Mouse (Mus musculus) CD8-positive naive resting alpha-beta T cell, adult 2 months (primary cell): ENCODE measurements around the gene Pdzrn4.

Experiments
- DNase-seq, 2 experiments: peaks; one replicate each; pipeline ENCODE4 v3.0.0; 2022; ENCODE audit warnings: low read depth in 2 of 2, low spot score in 2 of 2

Pdzrn4 gene

DNA sequence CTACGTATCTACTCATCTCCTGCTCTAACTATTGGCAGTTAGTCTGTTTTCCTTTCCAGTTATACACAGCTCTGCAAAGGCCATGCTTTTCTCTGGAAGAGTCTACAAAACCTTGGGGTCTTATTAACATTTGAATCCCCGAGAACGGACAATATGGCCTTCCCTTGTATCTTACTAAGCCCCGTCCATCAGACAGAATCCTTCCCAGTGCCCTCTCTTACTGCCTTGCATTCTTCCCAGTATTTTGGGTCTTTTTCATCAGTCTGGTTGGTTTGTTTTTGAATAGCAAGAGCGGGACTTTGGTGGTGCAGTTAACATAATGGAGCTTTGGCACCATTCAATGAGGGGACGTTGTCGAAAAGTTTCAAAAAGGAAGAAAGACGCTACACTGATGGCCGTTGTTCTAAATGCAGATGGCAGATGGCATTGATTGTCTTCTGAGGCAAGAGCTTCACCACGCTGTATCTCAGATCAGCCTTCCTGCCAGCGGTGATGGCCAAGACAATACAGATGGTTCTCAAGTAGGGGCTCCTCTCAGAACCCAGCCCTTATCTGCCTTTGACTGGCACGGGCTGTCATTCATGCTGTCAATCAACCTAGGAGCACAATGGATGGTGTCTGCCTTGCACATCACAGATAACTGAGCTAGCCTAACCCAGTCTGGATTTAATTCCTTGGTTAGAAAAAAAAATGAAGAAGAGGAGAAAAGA is 98.9 kb downstream of the Pdzrn4 start:
- no peak for DNase-seq

GRCm38 (mm10) chr15:92500276-92500838 is 103.7 kb downstream of the Pdzrn4 start:
- no peak for DNase-seq

GRCm38 (mm10) chr15:92502797-92503196 is 106.1 kb downstream of the Pdzrn4 start:
- no peak for DNase-seq

DNA sequence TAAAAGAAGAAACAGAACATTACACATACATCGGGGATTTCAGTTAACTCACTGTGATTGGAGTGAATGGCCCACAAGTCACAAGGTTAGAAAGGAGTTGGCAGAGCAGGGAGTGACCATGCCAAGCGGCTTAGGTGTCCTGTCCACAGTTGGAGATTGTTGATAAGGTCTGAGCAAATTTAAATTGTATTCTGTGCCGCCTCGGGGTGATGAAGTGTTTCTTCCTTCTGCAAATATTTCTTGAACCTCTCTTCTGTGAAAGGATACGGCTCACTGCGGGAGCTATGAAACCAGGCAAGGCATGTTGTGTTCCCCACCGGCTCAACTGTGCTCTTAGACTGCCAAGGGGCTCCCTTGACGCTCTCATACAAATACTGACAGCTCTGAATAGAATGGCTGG is 112.7 kb downstream of the Pdzrn4 start:
- DNase-seq, result no peak

DNA sequence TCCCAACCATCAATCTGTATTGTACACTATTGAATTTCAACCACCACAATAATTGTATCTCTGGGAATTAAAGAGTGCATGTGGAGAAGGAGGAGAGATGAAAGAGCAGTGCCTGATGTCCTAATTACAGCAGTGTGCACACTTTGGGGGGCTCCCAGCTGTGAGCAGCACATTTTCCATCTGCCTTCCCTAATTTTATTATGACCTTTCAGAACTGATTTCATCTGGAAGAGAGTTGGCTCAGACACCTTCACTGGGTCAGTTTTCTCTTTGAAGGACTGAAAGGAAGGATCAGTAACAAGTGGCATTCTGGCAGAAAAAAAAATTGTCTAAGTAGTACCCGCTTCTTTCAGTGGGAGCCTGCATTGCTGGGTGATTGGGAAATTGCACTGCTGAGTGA is 119.0 kb downstream of the Pdzrn4 start:
- no peak for DNase-seq

DNA sequence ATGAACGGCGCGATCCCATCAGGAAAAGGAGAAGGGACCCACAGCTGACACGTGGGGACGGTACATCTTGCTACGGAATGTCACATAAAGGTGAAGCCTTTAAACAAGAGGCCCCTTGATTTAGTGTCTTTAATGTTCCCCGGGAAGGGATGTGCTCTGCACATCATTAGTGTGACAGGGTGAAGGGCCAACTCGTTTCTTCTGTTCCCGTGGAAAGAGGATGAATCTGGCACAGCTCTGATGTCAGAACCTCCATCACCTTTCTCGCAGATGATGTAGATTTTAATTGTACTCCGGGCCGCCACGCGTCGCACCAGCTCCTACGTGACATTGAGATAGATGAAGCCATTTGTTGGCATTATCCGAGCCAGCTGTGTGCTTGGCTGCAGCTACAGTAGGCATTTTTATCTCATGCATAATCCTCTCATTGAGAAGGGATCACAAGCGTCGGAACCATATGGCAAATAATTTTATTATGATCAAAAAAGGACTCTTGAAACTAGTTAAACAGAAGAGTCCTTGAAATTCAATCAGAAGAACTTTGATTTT is 124.1 kb downstream of the Pdzrn4 start:
- DNase-seq, result no peak

DNA sequence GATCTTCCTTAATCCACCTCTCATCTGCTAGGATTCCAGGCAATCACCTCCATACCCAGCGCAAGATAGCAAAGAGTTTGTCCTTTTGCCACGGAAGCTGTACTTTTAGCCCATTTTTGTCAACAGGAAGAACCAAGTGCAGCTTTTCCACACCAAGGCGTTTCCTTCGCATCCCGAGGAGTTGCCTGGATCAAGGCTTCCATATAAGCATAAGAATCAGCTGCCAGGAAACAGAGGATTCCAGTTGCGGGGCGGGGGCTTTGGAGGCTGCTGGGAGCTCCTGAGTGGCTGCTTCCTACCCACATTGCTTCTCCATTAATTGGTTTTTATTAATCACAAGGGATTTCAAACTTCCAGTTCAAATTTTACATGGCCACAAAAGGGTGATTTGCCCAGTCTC is 125.0 kb downstream of the Pdzrn4 start:
- no peak for DNase-seq

GRCm38 (mm10) chr15:92524917-92525316 is 128.2 kb downstream of the Pdzrn4 start:
- no peak for DNase-seq

DNA sequence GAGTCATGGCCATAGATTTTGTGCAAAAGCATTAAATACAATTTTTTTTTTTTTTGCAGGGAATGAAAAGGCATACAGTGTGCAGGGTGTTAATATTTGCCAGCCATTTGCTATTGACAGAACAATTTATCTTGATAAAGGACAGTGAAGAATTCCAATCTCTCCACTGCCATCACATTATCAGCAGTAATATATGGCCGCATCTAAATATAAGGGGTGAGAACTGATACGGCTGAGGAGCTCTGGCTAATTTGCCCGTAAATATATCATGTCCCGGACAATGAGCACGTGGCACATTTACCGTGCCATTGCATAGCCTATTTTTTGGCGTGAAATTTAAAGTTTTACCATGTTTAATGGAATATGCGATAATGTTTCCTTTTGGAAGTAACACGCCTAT is 128.7 kb downstream of the Pdzrn4 start:
- DNase-seq, result no peak

GRCm38 (mm10) chr15:92526731-92527130 is 130.1 kb downstream of the Pdzrn4 start:
- no peak for DNase-seq

- DNase-seq, result no peak
These were observed 146.6 kb downstream of the Pdzrn4 start for GRCm38 (mm10) chr15:92543252-92543651.

- no peak for DNase-seq
These were observed 150.7 kb downstream of the Pdzrn4 start for GRCm38 (mm10) chr15:92547294-92547911.

DNA sequence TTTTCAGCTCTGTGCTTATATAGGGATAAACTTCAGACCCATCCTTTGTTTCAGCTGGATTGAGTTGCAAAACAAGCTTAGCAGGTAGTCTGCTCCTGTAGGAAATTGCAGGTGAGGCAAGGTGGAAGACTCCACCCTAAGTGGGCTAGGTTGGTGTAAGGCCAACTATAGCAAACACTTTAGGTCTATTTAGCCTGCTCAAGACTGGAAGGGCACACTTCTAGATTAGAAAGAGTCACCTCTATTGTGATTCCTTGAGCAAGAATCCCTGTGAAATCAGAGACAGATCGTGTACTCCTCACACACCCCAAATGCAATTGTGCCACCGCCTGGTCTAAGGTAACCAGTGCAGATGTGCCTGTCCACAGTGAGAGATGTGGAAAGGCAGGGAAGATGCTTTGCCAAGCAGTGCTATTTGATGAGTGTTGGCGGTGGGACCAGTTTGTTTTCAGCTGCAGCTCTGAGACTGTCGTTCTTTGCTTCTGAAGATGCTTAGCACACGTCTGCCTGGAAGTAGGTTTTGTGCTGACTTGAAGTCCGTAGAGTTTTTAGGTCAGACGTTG is 158.4 kb downstream of the Pdzrn4 start:
- no peak for DNase-seq

DNA sequence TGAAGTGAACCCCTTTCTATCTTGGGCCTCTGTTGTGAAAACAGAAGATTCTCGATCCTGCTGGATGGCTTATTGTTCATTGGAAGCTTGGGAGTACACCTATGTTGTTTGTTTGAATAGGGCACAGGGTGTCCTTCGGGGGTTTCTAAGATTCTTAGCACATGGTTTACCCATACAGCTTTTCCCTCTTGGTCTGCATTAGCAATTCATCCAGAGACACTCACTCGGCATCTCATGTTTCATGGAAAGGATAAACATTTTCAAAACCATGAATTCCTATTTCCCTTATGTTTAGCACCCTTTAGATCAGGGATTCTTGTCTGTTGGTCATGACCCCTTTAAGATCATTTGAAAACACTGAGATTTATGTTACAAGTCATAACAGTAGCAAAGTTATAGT is 159.0 kb downstream of the Pdzrn4 start:
- no peak for DNase-seq

DNA sequence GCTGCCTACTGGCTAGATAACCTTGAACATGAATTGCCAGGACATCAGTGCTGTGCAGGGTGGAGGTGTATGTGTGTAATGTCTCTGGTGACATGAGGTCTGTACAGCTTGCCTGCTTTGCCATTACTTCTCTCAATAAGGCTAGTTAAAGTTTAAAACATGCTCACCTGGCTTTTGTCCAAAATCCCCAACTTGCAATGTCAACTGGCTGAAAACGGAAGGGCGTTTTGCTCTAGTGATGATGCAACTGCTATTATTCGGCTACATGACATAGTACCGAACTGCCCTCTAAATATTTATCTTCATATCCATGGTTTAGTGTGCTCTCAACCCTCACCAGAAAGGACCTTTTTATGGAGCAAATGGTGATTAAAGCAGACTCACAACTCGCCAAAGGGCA is 161.9 kb downstream of the Pdzrn4 start:
- DNase-seq, result no peak

DNA sequence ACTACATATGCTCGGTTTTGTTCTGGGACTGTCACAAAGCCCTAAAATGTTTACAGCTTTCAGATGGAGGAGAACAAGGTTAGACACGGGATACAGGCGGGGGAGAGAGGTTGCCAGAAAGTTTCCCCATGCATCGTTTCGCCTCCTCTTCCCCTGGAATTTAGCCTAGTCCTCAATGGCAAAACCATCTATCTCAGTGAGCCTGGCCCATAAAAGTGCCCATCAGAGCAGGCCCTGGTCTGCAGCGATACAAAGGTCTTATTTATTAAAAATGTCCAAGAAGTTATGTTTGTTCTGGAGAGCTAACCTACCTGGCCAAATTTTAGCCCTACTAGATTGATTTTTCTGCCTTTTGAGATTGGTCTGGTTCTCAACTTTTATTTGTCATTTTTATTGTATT is 165.5 kb downstream of the Pdzrn4 start:
- DNase-seq, result no peak

- no peak for DNase-seq
These were observed 166.9 kb downstream of the Pdzrn4 start for GRCm38 (mm10) chr15:92563576-92563975.

- DNase-seq, result no peak
These were observed 174.0 kb downstream of the Pdzrn4 start for GRCm38 (mm10) chr15:92570526-92571243.

GRCm38 (mm10) chr15:92571244-92571539 is 174.5 kb downstream of the Pdzrn4 start:
- DNase-seq, result no peak

DNA sequence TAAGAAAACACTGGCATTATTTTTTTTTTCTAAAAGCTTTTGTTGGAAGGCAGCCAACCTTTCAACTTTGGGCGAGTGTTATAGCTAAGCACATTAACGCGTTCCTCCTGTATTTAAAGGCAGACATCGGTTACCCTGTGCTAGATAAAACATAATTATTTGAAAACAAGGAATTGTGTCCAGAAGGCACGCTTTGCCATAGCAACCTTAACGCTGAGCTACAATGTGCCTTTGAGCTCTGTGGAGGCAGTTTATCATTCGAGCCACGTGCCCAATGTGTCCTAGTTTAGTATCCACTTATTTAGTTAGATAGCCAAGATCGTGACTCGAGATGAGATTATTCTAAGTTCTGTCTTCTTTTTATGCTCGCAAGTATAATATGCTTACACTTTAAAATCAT is 180.8 kb downstream of the Pdzrn4 start:
- DNase-seq, result no peak

DNA sequence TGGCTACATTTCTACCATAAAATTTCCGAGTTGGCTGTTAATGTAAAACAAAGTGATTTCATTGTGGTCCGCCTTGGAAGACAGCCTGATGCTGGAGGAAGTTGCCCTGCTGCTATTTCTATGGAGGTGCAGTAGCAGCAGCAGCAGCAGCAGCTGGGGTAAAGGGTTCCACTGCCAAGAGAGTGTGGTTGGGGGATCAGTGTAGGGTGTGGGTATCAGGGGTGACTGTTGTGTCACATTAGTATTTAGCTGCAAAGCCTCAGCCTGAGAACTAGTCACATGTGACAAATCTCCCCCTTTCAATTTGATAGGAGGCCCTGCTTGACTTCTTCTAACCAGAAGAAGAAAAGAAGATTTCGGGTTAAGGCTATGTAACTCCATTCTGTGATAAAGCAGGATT is 183.5 kb downstream of the Pdzrn4 start:
- no peak for DNase-seq
